Mouse (Mus musculus) CH12.LX (cell line): Measurements from ENCODE around the gene Hoxa7. TPM values are rescaled to one million over a fixed set of nuclear protein-coding genes. Genes with fewer than 3 reads are reported as not detected.

ENCODE experiments used
- DNase-seq: peaks from one replicate; pipeline ENCODE4 v3.0.0-alpha.2; 2013; ENCODE audit errors: extremely low read depth
- H3K27ac ChIP-seq: 2 replicates; pipeline ENCODE4 v1.5.1; 2012; ENCODE audit warnings: low read depth, mild to moderate bottlenecking, control low read depth, moderate library complexity; ENCODE audit not compliant: insufficient read depth
- H3K27me3 ChIP-seq: replicated peaks from 2 replicates; pipeline ENCODE3; 2012; ENCODE audit warnings: inconsistent platforms
- H3K36me3 ChIP-seq, 2 experiments: replicated peaks in 1 of 2; 2 replicates each; pipeline versions ENCODE3 to v1.6.1; 2012; ENCODE audit warnings: inconsistent platforms in 1 of 2, low read length in 1 of 2, mild to moderate bottlenecking in 1 of 2, mixed read lengths in 1 of 2, moderate library complexity in 1 of 2; ENCODE audit not compliant: control insufficient read depth in 1 of 2, insufficient read depth in 1 of 2
- H3K4me1 ChIP-seq, 2 experiments: 2 replicates each; pipeline ENCODE4 v1.6.1; 2012; ENCODE audit warnings: inconsistent platforms in 1 of 2, moderate library complexity in 1 of 2; ENCODE audit not compliant: insufficient read depth in 2 of 2, control insufficient read depth in 1 of 2
- H3K4me2 ChIP-seq: 2 replicates; pipeline ENCODE4 v1.6.1; 2012; ENCODE audit warnings: low read depth, mild to moderate bottlenecking, control low read depth; ENCODE audit not compliant: poor library complexity, insufficient read depth, severe bottlenecking
- H3K4me3 ChIP-seq, 3 experiments: fragments of 150-350 bp in 1 of 3; sonication (generic) in 1 of 3; replicated peaks in 1 of 3; 2 replicates each; pipeline versions ENCODE3 to v1.5.1; 2011 to 2012; ENCODE audit warnings: low read depth in 2 of 3, low read length in 2 of 3, mild to moderate bottlenecking in 2 of 3, moderate library complexity in 2 of 3, control low read depth in 1 of 3, improper control_type of control experiment in 1 of 3, inconsistent platforms in 1 of 3, mixed read lengths in 1 of 3; ENCODE audit not compliant: poor library complexity in 1 of 3
- H3K79me2 ChIP-seq: replicated peaks from 2 replicates; pipeline ENCODE4 v1.6.1; 2012; ENCODE audit warnings: mild to moderate bottlenecking, moderate library complexity; ENCODE audit not compliant: control insufficient read depth, poor library complexity, insufficient read depth, severe bottlenecking; ENCODE audit errors: extremely low read depth
- H3K9ac ChIP-seq: 2 replicates; pipeline ENCODE4 v1.6.1; 2012; ENCODE audit warnings: low read depth, mild to moderate bottlenecking, control low read depth, moderate library complexity; ENCODE audit not compliant: insufficient read depth
- H3K9me3 ChIP-seq: replicated peaks from 2 replicates; pipeline ENCODE3; 2012; ENCODE audit warnings: low read length, inconsistent platforms, mixed read lengths
- BHLHE40 ChIP-seq: IDR thresholded peaks from 2 replicates; pipeline ENCODE4 v1.6.1; 2011; ENCODE audit warnings: mild to moderate bottlenecking, low read depth, low read length, improper control_type of control experiment
- CHD1 ChIP-seq: IDR thresholded peaks from 2 replicates; pipeline ENCODE4 v1.6.1; 2012; ENCODE audit warnings: low read depth, low read length, improper control_type of control experiment, inconsistent platforms
- CHD2 ChIP-seq: IDR thresholded peaks from 2 replicates; pipeline ENCODE4 v1.6.1; 2011; ENCODE audit warnings: low read length, improper control_type of control experiment
- CTCF ChIP-seq, 2 experiments: IDR thresholded peaks in 1 of 2; conservative IDR thresholded peaks in 1 of 2; 2 replicates each; pipeline ENCODE4 v1.5.1; 2011 to 2012; ENCODE audit warnings: low read depth in 2 of 2, low read length in 2 of 2, improper control_type of control experiment in 1 of 2, inconsistent platforms in 1 of 2, mild to moderate bottlenecking in 1 of 2, moderate library complexity in 1 of 2
- ELF1 ChIP-seq: IDR thresholded peaks from 2 replicates; pipeline ENCODE4 v1.6.1; 2014; ENCODE audit warnings: low read depth, mild to moderate bottlenecking, inconsistent platforms, low read length, improper control_type of control experiment
- GABPA ChIP-seq: IDR thresholded peaks from 2 replicates; pipeline ENCODE4 v1.6.1; 2012; ENCODE audit warnings: low read depth, low read length, improper control_type of control experiment, inconsistent platforms; ENCODE audit not compliant: insufficient replicate concordance
- HCFC1 ChIP-seq: IDR thresholded peaks from 2 replicates; pipeline ENCODE4 v1.6.1; 2012; ENCODE audit warnings: low read depth, mild to moderate bottlenecking, inconsistent platforms, low read length, improper control_type of control experiment
- IRF4 ChIP-seq: IDR thresholded peaks from 2 replicates; pipeline ENCODE4 v1.6.1; 2014; ENCODE audit warnings: low read depth, mild to moderate bottlenecking, inconsistent platforms, low read length, improper control_type of control experiment
- MAZ ChIP-seq: IDR thresholded peaks from 2 replicates; pipeline ENCODE4 v1.6.1; 2012; ENCODE audit warnings: low read depth, mild to moderate bottlenecking, inconsistent platforms, low read length, improper control_type of control experiment, moderate library complexity
- NRF1 ChIP-seq: IDR thresholded peaks from 2 replicates; pipeline ENCODE4 v1.6.1; 2014; ENCODE audit warnings: low read depth, mild to moderate bottlenecking, inconsistent platforms, low read length, improper control_type of control experiment, moderate library complexity
- PAX5 ChIP-seq: IDR thresholded peaks from 2 replicates; pipeline ENCODE4 v1.6.1; 2012; ENCODE audit warnings: low read length, inconsistent platforms, mixed read lengths
- POLR2AphosphoS2 ChIP-seq: IDR thresholded peaks from 2 replicates; pipeline ENCODE4 v1.6.1; 2011; ENCODE audit warnings: low read depth, low read length, improper control_type of control experiment
- RAD21 ChIP-seq: IDR thresholded peaks from 2 replicates; pipeline ENCODE4 v1.6.1; 2011; ENCODE audit warnings: low read depth, mild to moderate bottlenecking, low read length, improper control_type of control experiment, moderate library complexity
- RCOR1 ChIP-seq: conservative IDR thresholded peaks from 2 replicates; pipeline ENCODE4 v1.6.1; 2012; ENCODE audit warnings: low read depth, mild to moderate bottlenecking, inconsistent platforms, low read length, improper control_type of control experiment
- SMC3 ChIP-seq: IDR thresholded peaks from 2 replicates; pipeline ENCODE4 v1.6.1; 2011; ENCODE audit warnings: low read depth, low read length, improper control_type of control experiment
- TBP ChIP-seq: conservative IDR thresholded peaks from 2 replicates; pipeline ENCODE4 v1.6.1; 2011; ENCODE audit warnings: low read depth, low read length, improper control_type of control experiment
- ZMIZ1 ChIP-seq: IDR thresholded peaks from 2 replicates; pipeline ENCODE4 v1.6.1; 2012; ENCODE audit warnings: low read depth, mild to moderate bottlenecking, inconsistent platforms, low read length, improper control_type of control experiment
- dilution Hi-C: fragments of 300-500 bp; cut with MboI; formaldehyde crosslinking; loops from 2 replicates; pipeline ENCODE4 v1.14.3; 2020; ENCODE audit warnings: low sequenced_read_pairs; ENCODE audit not compliant: extremely low pct_unique_long_range_greater_than_20kb, extremely low pct_ligation_motif_present
- in situ Hi-C: fragments of 300-500 bp; cut with MboI; formaldehyde crosslinking; loops from 3 replicates; pipeline ENCODE4 v1.14.3; 2019; ENCODE audit warnings: low sequenced_read_pairs, low pct_ligation_motif_present, low pct_unique_long_range_greater_than_20kb, mixed read lengths
- polyA plus RNA-seq: library from polyadenylated mRNA; unstranded; fragments of >175 nt; gene quantifications from 2 replicates; pipeline ENCODE4 v1.2.1, GENCODE M21; 2012; ENCODE audit warnings: low read depth; ENCODE audit not compliant: insufficient read length
- total RNA-seq, 2 experiments: library from RNA; depleted of rRNA; stranded (reverse); fragments of 300-350 nt in 1 of 2; fragments of >200 nt in 1 of 2; gene quantifications; 2 replicates each; pipeline ENCODE4 v1.2.3; 2012 to 2014

Gene Hoxa7
- total and polyA plus RNA-seq, 3 experiments: 1.0 to 1.4 (median 1.1) TPM

- no peak overlapping the region for H3K4me3 ChIP-seq
- no peaks in the 10 kb centered on the region for H3K36me3 ChIP-seq
- H3K9ac ChIP-seq: no peak overlapping the region
- dilution Hi-C loops (no loop called here), in situ Hi-C loops (no loop called here)
- DNase-seq: no peak
- H3K27ac ChIP-seq: no peak overlapping the region
- H3K9me3 ChIP-seq: no peaks in the 10 kb centered on the region
- TF ChIP-seq GABPA (no peak), SMC3 (no peak), CTCF (conservative IDR thresholded peaks at IDR 0.05 in 1 of 2, IDR thresholded peaks at IDR 0.05 in 1 of 2; ENCODE audit: low read depth in 2 of 2, low read length in 2 of 2) (no peak), RAD21 (no peak), POLR2AphosphoS2 (no peak), RCOR1 (no peak), BHLHE40 (no peak), IRF4 (no peak)
- H3K27me3 ChIP-seq: no peaks in the 10 kb centered on the region
- H3K4me2 ChIP-seq: no peak overlapping the region
- H3K4me1 ChIP-seq: no peaks in the 10 kb centered on the region
- no peaks in the 10 kb centered on the region for H3K79me2 ChIP-seq
Observed at GRCm38 (mm10) chr6:52182030-52182429, 39.6 kb downstream of the Hoxa7 start.

GRCm38 (mm10) chr6:52180726-52181125, 40.9 kb downstream of the Hoxa7 start:
- no peak for DNase-seq
- Histone ChIP-seq H3K9ac (no peak overlapping the region), H3K4me2 (no peak overlapping the region), H3K79me2 (no peaks in the 10 kb centered on the region), H3K9me3 (no peaks in the 10 kb centered on the region), H3K36me3 (no peaks in the 10 kb centered on the region), H3K27me3 (no peaks in the 10 kb centered on the region), H3K4me3 (no peak overlapping the region), H3K4me1 (no peaks in the 10 kb centered on the region), H3K27ac (no peak overlapping the region)
- dilution Hi-C loops (no loop called here), in situ Hi-C loops (no loop called here)
- no peak for TF ChIP-seq NRF1
- no peak for TF ChIP-seq SMC3
- no peak for TF ChIP-seq TBP

- Histone ChIP-seq H3K27ac (no peak overlapping the region), H3K4me3 (no peak overlapping the region), H3K79me2 (no peaks in the 10 kb centered on the region), H3K4me2 (no peak overlapping the region), H3K27me3 (no peaks in the 10 kb centered on the region), H3K36me3 (no peaks in the 10 kb centered on the region), H3K9ac (no peak overlapping the region), H3K4me1 (no peaks in the 10 kb centered on the region), H3K9me3 (peaks cover 2% of the 10 kb centered on the region)
- dilution Hi-C loops: no loop called here
- in situ Hi-C loops: no loop called here
- no peak for DNase-seq
- TF ChIP-seq PAX5 (no peak), POLR2AphosphoS2 (no peak), CHD1 (no peak), TBP (no peak), HCFC1 (no peak), MAZ (no peak), BHLHE40 (no peak), ZMIZ1 (no peak), RAD21 (no peak), CHD2 (no peak), GABPA (no peak), ELF1 (no peak)
Observed at GRCm38 (mm10) chr6:52180213-52180710, 41.4 kb downstream of the Hoxa7 start.
